Mouse (Mus musculus): Measurements from ENCODE around the gene Kdm5b. TPM values are rescaled to one million over a fixed set of nuclear protein-coding genes. Genes with fewer than 3 reads are reported as not detected.

The Kdm5b gene
- total RNA-seq, 1 experiment: 127 TPM

GRCm38 (mm10) chr1:134535054-134535453 is 24.9 kb upstream of the Kdm5b start:
- Histone ChIP-seq H3K9ac (ENCODE audit: insufficient read depth, low read depth, low read length, poor library complexity, severe bottlenecking) (no peak overlapping the region), H3K36me3 (ENCODE audit: control insufficient read depth, insufficient read depth, low read length, poor library complexity, severe bottlenecking) (no peaks in the 10 kb centered on the region), H3K27ac (ENCODE audit: insufficient read depth, low read depth, low read length, poor library complexity, severe bottlenecking) (peak overlapping the region; percentile 96), H3K4me1 (ENCODE audit: control insufficient read depth in 2 of 2, insufficient read depth in 2 of 2, low read length in 2 of 2, poor library complexity in 1 of 2) (peaks cover 8 to 15% of the 10 kb centered on the region in 2 experiments), H3K9me3 (ENCODE audit: control insufficient read depth, insufficient read depth, low read depth, low read length) (no peaks in the 10 kb centered on the region), H3K4me3 (ENCODE audit: insufficient read depth in 1 of 2, low read depth in 1 of 2, low read length in 2 of 2, poor library complexity in 1 of 2, severe bottlenecking in 1 of 2) (no peak overlapping the region)
- in situ Hi-C loops (cut with MboI; ENCODE audit: low sequenced_read_pairs in 2 of 2, unreplicated experiment in 2 of 2): no loop called here
- DNase-seq (ENCODE audit: low read depth, low spot score): peak; percentile 93
- TF ChIP-seq MAFK (IDR thresholded peaks at IDR 0.05; ENCODE audit: insufficient read depth, low read depth, low read length) (no peak), CHD2 (IDR thresholded peaks at IDR 0.05; ENCODE audit: low read depth, low read length) (peak; percentile 86)

- Histone ChIP-seq H3K4me1 (ENCODE audit: control insufficient read depth in 2 of 2, insufficient read depth in 2 of 2, low read length in 2 of 2, poor library complexity in 1 of 2) (peaks cover 8 to 13% of the 10 kb centered on the region in 2 experiments), H3K4me3 (ENCODE audit: insufficient read depth in 1 of 2, low read depth in 1 of 2, low read length in 2 of 2, poor library complexity in 1 of 2, severe bottlenecking in 1 of 2) (no peak overlapping the region), H3K9ac (ENCODE audit: insufficient read depth, low read depth, low read length, poor library complexity, severe bottlenecking) (no peak overlapping the region), H3K9me3 (ENCODE audit: control insufficient read depth, insufficient read depth, low read depth, low read length) (no peaks in the 10 kb centered on the region), H3K36me3 (ENCODE audit: control insufficient read depth, insufficient read depth, low read length, poor library complexity, severe bottlenecking) (no peaks in the 10 kb centered on the region), H3K27ac (ENCODE audit: insufficient read depth, low read depth, low read length, poor library complexity, severe bottlenecking) (peak overlapping the region; percentile 96)
- no peak for DNase-seq (ENCODE audit: low read depth, low spot score)
- TF ChIP-seq HCFC1 (IDR thresholded peaks at IDR 0.05; ENCODE audit: borderline replicate concordance, insufficient read depth, low read length) (no peak), CHD2 (IDR thresholded peaks at IDR 0.05; ENCODE audit: low read depth, low read length) (no peak), MAFK (IDR thresholded peaks at IDR 0.05; ENCODE audit: insufficient read depth, low read depth, low read length) (no peak), ZNF384 (IDR thresholded peaks at IDR 0.05; ENCODE audit: low read depth, low read length) (no peak), ZC3H11A (IDR thresholded peaks at IDR 0.05; ENCODE audit: borderline replicate concordance, low read depth, low read length) (no peak)
- in situ Hi-C loops (cut with MboI; ENCODE audit: low sequenced_read_pairs in 2 of 2, unreplicated experiment in 2 of 2): no loop called here
These were observed 24.5 kb upstream of the Kdm5b start for GRCm38 (mm10) chr1:134535513-134535912.

GRCm38 (mm10) chr1:134540610-134541009 is 19.4 kb upstream of the Kdm5b start:
- H3K9ac ChIP-seq (ENCODE audit: insufficient read depth, low read depth, low read length, poor library complexity, severe bottlenecking): peak overlapping the region; percentile 13; the same call in 1 of the 2 replicates
- H3K36me3 ChIP-seq (ENCODE audit: control insufficient read depth, insufficient read depth, low read length, poor library complexity, severe bottlenecking): no peaks in the 10 kb centered on the region
- no peaks in the 10 kb centered on the region for H3K9me3 ChIP-seq (ENCODE audit: control insufficient read depth, insufficient read depth, low read depth, low read length)
- H3K27ac ChIP-seq (ENCODE audit: insufficient read depth, low read depth, low read length, poor library complexity, severe bottlenecking): peak overlapping the region; percentile 73
- TF ChIP-seq ZNF384 (IDR thresholded peaks at IDR 0.05; ENCODE audit: low read depth, low read length) (no peak), HCFC1 (IDR thresholded peaks at IDR 0.05; ENCODE audit: borderline replicate concordance, insufficient read depth, low read length) (no peak), ZC3H11A (IDR thresholded peaks at IDR 0.05; ENCODE audit: borderline replicate concordance, low read depth, low read length) (no peak), MAFK (IDR thresholded peaks at IDR 0.05; ENCODE audit: insufficient read depth, low read depth, low read length) (no peak), CHD2 (IDR thresholded peaks at IDR 0.05; ENCODE audit: low read depth, low read length) (no peak)
- in situ Hi-C loops (cut with MboI; ENCODE audit: low sequenced_read_pairs in 2 of 2, unreplicated experiment in 2 of 2): no loop called here
- H3K4me1 ChIP-seq (ENCODE audit: control insufficient read depth in 2 of 2, insufficient read depth in 2 of 2, low read length in 2 of 2, poor library complexity in 1 of 2): peaks cover 12 to 20% of the 10 kb centered on the region in 2 experiments
- DNase-seq (ENCODE audit: low read depth, low spot score): no peak
- H3K4me3 ChIP-seq (ENCODE audit: insufficient read depth in 1 of 2, low read depth in 1 of 2, low read length in 2 of 2, poor library complexity in 1 of 2, severe bottlenecking in 1 of 2): peak overlapping the region in 1 of 2 experiments; percentile 14; a peak in 1 of 4 replicates

- no peak for DNase-seq (ENCODE audit: low read depth, low spot score)
- no peak overlapping the region for H3K27ac ChIP-seq (ENCODE audit: insufficient read depth, low read depth, low read length, poor library complexity, severe bottlenecking)
These were observed 11.7 kb upstream of the Kdm5b start for GRCm38 (mm10) chr1:134548231-134548630.

More at GRCm38 (mm10) chr1:134548231-134548630, 11.7 kb upstream of the Kdm5b start:
- H3K4me1 ChIP-seq (ENCODE audit: control insufficient read depth in 2 of 2, insufficient read depth in 2 of 2, low read length in 2 of 2, poor library complexity in 1 of 2): peaks cover 2% of the 10 kb centered on the region in 2 experiments; a peak in 1 of 4 replicates
- TF ChIP-seq HCFC1 (IDR thresholded peaks at IDR 0.05; ENCODE audit: borderline replicate concordance, insufficient read depth, low read length) (no peak), ZC3H11A (IDR thresholded peaks at IDR 0.05; ENCODE audit: borderline replicate concordance, low read depth, low read length) (no peak), CHD2 (IDR thresholded peaks at IDR 0.05; ENCODE audit: low read depth, low read length) (no peak), MAFK (IDR thresholded peaks at IDR 0.05; ENCODE audit: insufficient read depth, low read depth, low read length) (no peak), ZNF384 (IDR thresholded peaks at IDR 0.05; ENCODE audit: low read depth, low read length) (no peak)
- in situ Hi-C loops (cut with MboI; ENCODE audit: low sequenced_read_pairs in 2 of 2, unreplicated experiment in 2 of 2): no loop called here
- no peak overlapping the region for H3K9ac ChIP-seq (ENCODE audit: insufficient read depth, low read depth, low read length, poor library complexity, severe bottlenecking)
- no peak overlapping the region for H3K4me3 ChIP-seq (ENCODE audit: insufficient read depth in 1 of 2, low read depth in 1 of 2, low read length in 2 of 2, poor library complexity in 1 of 2, severe bottlenecking in 1 of 2)
- H3K9me3 ChIP-seq (ENCODE audit: control insufficient read depth, insufficient read depth, low read depth, low read length): no peaks in the 10 kb centered on the region
- H3K36me3 ChIP-seq (ENCODE audit: control insufficient read depth, insufficient read depth, low read length, poor library complexity, severe bottlenecking): no peaks in the 10 kb centered on the region
